Mouse (Mus musculus) brain, embryonic 18.5 days (tissue): ENCODE results near the gene Hnrnpa3.
"Not testable (repeated sequence)": the region's sequence is repeated elsewhere in the genome, so short reads cannot be mapped to it uniquely, and the experiment has no call there.

ENCODE experiments used
- DNase-seq: peaks from one replicate; pipeline ENCODE4 v3.0.0-alpha.2; 2012; ENCODE audit warnings: low read depth, low spot score

Hnrnpa3 gene

DNA sequence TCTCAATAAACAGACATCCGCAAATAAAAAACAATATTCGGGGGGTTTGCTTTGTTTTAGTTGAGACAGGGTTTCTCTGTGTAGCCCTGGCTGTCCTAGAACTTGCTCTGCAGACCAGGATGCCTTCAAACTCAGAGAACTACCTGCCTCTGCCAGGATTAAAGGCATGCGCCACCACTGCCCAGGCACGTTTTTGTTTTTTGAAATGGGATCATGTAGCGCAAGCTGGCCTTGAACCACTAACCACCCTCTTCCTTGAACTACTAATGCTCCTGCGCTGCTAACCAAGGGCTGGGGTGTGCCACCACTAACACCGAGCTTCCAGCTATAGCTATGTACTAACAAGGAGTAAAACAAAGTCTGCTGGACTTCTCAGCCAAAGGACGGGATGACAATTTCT, 20.9 kb downstream of the Hnrnpa3 start:
- DNase-seq = no peak

- no peak for DNase-seq
Observed at GRCm38 (mm10) chr2:75681439-75681838, 22.4 kb downstream of the Hnrnpa3 start.

- DNase-seq = no peak
Observed at GRCm38 (mm10) chr2:75682978-75683709, 24.1 kb downstream of the Hnrnpa3 start.

- DNase-seq = no peak
Observed at GRCm38 (mm10) chr2:75684526-75684925, 25.5 kb downstream of the Hnrnpa3 start.

DNA sequence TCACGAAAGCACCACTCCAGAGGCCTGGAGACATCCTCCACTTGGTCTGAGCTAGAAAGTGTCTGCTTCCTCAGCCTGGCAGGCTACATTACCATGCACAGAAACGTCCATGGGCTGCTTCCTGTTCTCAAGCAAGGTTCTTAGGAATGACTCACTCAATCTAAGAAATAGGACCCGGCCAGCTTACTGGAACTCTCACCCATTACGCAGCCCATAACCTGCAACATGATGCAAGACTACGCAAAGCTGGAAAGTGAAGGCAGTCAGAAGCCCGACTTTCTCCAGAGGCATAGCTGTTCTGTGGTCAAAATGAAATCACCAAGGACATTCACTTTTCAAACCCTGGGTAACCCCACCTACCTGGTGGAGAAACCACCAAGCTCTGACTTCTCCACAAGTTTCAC, 26.4 kb downstream of the Hnrnpa3 start:
- no peak for DNase-seq

DNA sequence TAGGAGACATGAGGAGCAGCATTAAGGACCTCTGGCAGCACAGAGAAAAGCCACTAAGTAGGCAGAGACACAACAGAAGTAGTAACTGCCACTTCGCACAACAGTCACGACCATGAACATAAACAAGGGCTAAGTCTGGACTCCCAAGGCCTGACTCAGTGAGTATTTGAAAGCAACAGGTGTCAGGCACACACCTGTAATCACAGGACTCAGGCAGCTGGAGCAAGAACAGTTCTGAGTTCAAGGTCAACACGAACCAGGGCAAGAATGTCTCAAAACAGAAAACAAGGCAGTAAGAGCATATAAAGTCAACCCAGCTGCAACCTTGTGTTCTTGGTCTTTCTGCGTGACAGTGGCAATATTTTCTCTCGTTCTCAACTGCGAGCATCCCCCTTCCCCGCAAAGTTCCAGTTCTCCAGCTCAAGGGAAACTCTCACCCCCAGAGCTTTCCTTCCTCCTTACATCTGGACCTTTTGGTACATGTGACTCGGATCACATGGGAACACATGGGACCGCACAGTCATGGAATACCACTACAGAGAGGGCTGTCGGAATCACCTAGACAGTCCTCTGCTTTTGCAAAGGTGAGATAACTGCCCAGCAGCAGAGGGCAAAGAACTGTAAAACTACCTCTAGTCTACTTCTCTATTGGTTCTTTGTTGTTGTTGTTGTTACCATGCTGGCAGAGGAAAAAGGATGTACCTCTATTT, 28.1 kb downstream of the Hnrnpa3 start:
- no peak for DNase-seq

- DNase-seq = no peak
Observed at GRCm38 (mm10) chr2:75688901-75689300, 29.8 kb downstream of the Hnrnpa3 start.

DNA sequence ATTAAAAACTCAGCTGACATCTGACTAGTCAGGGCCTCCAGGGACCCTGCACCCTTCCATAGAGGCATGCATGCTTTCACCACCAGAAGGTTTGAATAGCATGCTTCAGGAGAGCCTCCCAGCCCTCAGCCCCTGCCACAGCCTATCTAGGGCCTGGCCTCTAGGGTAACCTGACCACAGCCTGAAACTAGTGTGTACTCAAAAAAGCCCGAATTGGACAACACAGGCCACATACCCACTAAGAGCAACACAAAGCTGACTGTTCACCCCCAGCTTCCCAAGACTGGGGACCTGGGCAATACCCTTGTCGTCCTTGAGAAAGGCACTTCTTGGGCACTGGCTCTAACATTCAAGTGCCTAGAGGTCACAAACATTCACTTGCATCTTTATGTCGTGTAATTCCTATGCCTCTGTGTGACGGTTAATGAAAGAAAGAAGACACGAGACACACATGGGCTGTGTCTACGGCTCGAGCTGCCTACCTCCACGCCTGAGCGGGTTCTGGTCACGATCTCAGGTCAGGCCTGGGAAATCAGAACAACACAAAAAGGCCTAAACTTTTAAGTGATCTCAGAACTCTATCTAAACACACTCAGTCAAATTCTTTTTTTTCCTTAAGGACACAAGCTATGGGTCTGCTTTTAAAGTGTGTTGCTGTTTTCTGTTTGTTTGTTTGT, 30.6 kb downstream of the Hnrnpa3 start:
- no peak for DNase-seq

GRCm38 (mm10) chr2:75690656-75691055, 31.6 kb downstream of the Hnrnpa3 start:
- no peak for DNase-seq

DNA sequence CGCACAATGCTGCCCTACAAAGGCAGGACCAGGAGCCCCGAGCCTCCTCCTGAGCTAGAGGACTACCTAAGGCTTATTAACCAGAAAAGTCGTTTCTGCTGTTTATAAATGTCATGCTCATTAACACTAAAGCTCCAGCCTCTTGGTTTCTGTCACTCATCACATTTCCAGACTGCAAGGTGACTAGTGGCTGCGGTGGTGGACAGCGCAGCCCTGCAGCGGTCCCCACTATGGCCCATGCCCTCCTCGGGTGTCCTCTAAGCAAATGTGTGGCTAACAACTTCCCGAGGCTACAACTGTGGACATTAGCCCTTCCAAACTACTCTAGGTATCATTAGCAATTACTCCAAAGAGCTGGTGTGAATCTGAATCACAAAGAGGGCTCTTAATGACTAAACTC, 32.3 kb downstream of the Hnrnpa3 start:
- no peak for DNase-seq

DNA sequence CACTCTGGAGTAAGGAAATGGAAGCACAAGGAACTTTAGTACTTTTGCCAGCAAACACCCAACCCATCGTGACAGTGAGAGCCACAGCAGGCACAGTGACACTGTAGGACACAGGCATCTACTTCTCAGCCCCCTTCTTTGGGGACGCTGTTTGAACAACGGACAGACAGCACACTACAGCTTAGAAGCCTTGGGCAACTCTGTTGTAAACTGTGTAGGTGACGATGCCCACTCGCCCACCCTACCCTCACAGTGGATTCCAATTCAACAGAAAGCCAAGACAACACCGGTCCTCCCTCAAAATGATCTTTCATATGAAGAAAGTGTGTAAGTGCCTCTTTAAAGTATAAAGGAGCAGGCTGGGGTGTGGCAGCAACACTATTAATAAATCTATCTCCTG, 33.3 kb downstream of the Hnrnpa3 start:
- no peak for DNase-seq

DNA sequence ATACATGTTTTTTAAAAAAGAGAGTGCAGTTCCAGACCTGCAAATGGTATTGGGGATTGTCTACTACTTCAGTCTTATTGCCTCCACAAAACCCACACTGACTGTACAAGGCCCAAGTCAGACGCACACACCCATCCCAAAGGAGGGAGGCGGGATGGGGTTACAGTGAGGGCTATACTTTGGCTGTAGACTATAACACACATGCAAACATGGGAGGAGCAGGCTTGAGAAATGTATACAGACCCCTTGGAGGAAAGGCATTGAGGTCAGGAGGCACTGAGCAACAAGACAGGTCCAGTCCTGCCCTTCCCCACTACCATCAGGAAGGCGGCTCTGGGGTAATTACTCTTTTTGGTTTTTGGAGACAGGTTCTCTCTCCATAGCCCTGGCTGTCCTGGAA, 35.9 kb downstream of the Hnrnpa3 start:
- DNase-seq = not testable (repeated sequence)

DNA sequence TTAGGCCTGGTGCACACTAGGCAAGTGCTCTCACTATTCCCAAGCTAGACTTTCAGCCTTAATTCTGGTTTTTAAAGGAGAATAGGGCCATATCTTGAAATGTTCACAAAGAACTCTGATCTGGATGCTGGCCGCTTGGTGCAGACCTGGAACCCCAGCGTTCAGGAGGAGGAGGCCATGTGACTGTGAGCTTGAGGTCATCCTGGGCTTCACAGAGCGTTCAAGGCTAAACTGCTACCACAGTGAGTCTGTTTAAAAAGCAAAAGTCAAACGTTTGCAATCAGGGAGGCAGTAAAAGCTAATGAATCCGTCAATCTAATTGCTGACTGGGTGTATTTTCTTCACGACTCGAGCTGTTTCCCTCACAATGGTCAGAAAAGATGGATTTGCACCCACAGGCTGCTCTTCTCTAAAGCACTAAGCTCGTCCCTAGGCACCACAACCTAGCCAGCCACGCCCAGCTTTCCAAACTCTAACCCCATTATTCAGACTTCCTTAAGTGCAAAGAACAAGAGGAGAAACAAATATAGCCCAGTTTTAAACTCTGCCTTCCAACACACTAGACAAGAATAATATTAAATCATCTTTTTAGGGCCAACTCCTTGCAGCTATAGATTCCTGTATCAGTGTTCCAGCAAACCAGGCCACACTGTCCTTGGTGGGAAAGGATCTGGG, 36.8 kb downstream of the Hnrnpa3 start:
- no peak for DNase-seq

GRCm38 (mm10) chr2:75696371-75696770, 37.3 kb downstream of the Hnrnpa3 start:
- DNase-seq = no peak

- no peak for DNase-seq
Observed at GRCm38 (mm10) chr2:75697222-75697621, 38.2 kb downstream of the Hnrnpa3 start.

DNA sequence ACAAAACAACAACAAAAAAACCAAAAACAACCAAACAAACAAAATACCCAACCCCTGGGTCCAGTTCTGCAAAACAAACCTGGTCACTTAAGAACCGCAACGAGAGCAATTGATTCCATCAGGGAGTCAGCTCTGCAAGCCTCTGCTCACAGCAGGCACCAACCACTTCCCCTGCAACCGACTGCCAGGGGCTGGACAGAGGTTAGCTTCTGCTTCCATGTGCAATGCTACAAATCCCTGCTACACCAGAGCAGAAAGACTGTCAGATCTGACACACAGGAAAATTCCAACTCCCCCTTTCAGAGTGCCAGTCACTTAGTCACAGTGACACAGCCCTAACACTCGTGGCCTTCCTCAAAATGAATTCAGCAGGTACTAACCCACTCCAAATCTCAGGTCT, 38.9 kb downstream of the Hnrnpa3 start:
- no peak for DNase-seq

- DNase-seq = no peak
Observed at GRCm38 (mm10) chr2:75698874-75699273, 39.8 kb downstream of the Hnrnpa3 start.

DNA sequence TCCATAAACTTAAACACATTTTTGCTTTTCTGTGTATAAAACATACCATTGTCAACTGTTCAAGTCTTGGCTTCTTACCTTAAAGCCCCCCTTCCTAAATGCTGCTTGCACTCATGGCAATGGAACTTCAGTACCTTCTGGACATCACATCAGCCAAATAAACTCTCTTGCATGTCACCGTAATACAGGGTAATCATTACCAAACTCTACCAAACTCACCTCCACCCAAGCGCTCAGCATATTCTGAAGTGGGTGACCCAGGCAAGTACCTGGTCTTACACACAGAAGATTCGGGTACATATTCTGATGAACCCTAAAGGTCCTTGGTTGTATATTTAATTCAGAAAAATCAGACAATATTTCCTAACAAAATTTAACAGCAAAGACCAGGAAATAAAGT, 41.5 kb downstream of the Hnrnpa3 start:
- no peak for DNase-seq

- no peak for DNase-seq
Observed at GRCm38 (mm10) chr2:75701207-75701606, 42.1 kb downstream of the Hnrnpa3 start.

GRCm38 (mm10) chr2:75701822-75702587, 42.9 kb downstream of the Hnrnpa3 start:
- no peak for DNase-seq

DNA sequence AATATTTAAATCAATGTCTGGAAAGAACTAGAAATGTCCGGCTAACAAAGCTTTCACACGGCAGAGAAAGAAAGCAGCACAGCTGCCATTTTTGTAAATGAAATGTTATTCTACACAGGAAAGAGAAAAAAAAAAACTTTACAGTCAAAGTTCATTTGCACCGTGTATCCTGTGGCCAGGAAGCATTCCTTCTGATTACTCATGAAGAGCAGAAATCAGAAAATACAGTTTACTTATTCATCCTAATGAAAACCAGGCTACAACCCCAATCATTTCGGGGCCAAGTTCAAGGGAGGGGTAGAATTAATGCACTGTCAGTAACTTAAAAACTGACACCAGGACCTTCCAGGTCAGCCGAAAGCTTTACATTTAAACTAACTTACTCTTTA, 43.5 kb downstream of the Hnrnpa3 start:
- DNase-seq = no peak
